Mouse (Mus musculus) liver, adult 2 months (tissue): ENCODE data around the gene Tpm3. TPM values are rescaled to one million over a fixed set of nuclear protein-coding genes. Genes with fewer than 3 reads are reported as not detected.
A peak's percentile ranks its signal among the peaks of the same experiment; 100 is the strongest.

Source experiments
- DNase-seq: peaks from one replicate; pipeline ENCODE4 v3.0.0-alpha.2; 2011; ENCODE audit warnings: low read depth, low spot score; ENCODE audit errors: extremely low read depth
- H3K27ac ChIP-seq: fragments of 200-500 bp; replicated peaks from 2 replicates; pipeline ENCODE4 v1.5.1; 2012; ENCODE audit warnings: low read depth, mild to moderate bottlenecking, control low read depth, inconsistent platforms, low read length; ENCODE audit not compliant: insufficient read depth
- H3K27me3 ChIP-seq: fragments of 200-500 bp; 2 replicates; pipeline ENCODE4 v1.6.1; 2012; ENCODE audit warnings: mild to moderate bottlenecking, moderate library complexity, low read length, inconsistent platforms; ENCODE audit not compliant: control insufficient read depth, insufficient read depth
- H3K36me3 ChIP-seq: fragments of 200-500 bp; 2 replicates; pipeline ENCODE4 v1.6.1; 2012; ENCODE audit warnings: low read length, inconsistent platforms; ENCODE audit not compliant: control insufficient read depth, insufficient read depth
- H3K4me1 ChIP-seq: fragments of 200-500 bp; 2 replicates; pipeline ENCODE4 v1.6.1; 2011; ENCODE audit warnings: low read length; ENCODE audit not compliant: control insufficient read depth, insufficient read depth
- H3K4me3 ChIP-seq: fragments of 200-500 bp; 2 replicates; pipeline ENCODE4 v1.5.1; 2011; ENCODE audit warnings: low read depth, mild to moderate bottlenecking, control low read depth, low read length, moderate library complexity; ENCODE audit not compliant: insufficient read depth
- H3K79me2 ChIP-seq: fragments of 200-500 bp; 2 replicates; pipeline ENCODE4 v1.6.1; 2012; ENCODE audit warnings: inconsistent platforms, mild to moderate bottlenecking, low read length, moderate library complexity; ENCODE audit not compliant: control insufficient read depth, insufficient read depth
- H3K9ac ChIP-seq: fragments of 200-500 bp; 2 replicates; pipeline ENCODE4 v1.6.1; 2012; ENCODE audit warnings: low read depth, mild to moderate bottlenecking, control low read depth, inconsistent platforms, low read length
- CTCF ChIP-seq: fragments of 200-500 bp; IDR thresholded peaks from 2 replicates; pipeline ENCODE4 v1.5.1; 2011; ENCODE audit warnings: low read depth, low read length, control low read depth
- POLR2A ChIP-seq: fragments of 200-500 bp; IDR thresholded peaks from 2 replicates; pipeline ENCODE4 v1.6.1; 2011; ENCODE audit warnings: low read length, control low read depth; ENCODE audit not compliant: insufficient read depth; ENCODE audit errors: extremely low read depth
- WGBS: fragments of 180-500 bp; shearing (Covaris S2); methylation state at CpG from one replicate; pipeline ENCODE4 v1.1.7; 2018; 5-methylcytosine and 5-hydroxymethylcytosine counted together
- polyA plus RNA-seq: library from polyadenylated mRNA; depleted of rRNA; stranded (reverse); fragments of >200 nt; gene quantifications from 2 replicates; pipeline ENCODE4 v1.2.3, GENCODE M21; 2012; rRNA removed
- total RNA-seq: library from RNA; depleted of rRNA; stranded (reverse); fragments of >200 nt; gene quantifications from 2 replicates; pipeline ENCODE4 v1.2.3, GENCODE M21; 2014; rRNA removed

Gene Tpm3
- total RNA-seq (53.4 and 56.2 TPM in 2 replicates), polyA plus RNA-seq (36.4 and 43.0 TPM in 2 replicates)

GRCm38 (mm10) chr3:90072294-90072693 is at the start of gene Tpm3:
Gene Tpm3, plus strand, starts transcription at chr3:90072649.
- Histone ChIP-seq H3K27ac (no peak within 1 kb of the TSS), H3K79me2 (no peaks in the 10 kb centered on the region), H3K9ac (no peak within 1 kb of the TSS), H3K4me3 (no peak within 1 kb of the TSS), H3K36me3 (no peaks in the 10 kb centered on the region), H3K4me1 (no peaks in the 10 kb centered on the region), H3K27me3 (no peaks in the 10 kb centered on the region)
- no peak for DNase-seq
- 64% methylated on average over 4 of the region's 4 CpGs for WGBS
- TF ChIP-seq POLR2A (no peak), CTCF (no peak)

GRCm38 (mm10) chr3:90034653-90035052 is 37.8 kb upstream of the Tpm3 start:
- Histone ChIP-seq H3K79me2 (no peaks in the 10 kb centered on the region; the same call in 1 of the 2 replicates), H3K27ac (no peak overlapping the region), H3K4me1 (no peaks in the 10 kb centered on the region), H3K4me3 (no peak overlapping the region), H3K9ac (no peak overlapping the region), H3K27me3 (no peaks in the 10 kb centered on the region), H3K36me3 (peaks cover 75% of the 10 kb centered on the region)
- no peak for DNase-seq
- 96% methylated on average over 2 of the region's 2 CpGs for WGBS
- TF ChIP-seq CTCF (no peak), POLR2A (no peak)

- DNase-seq = no peak
- Histone ChIP-seq H3K4me3 (no peak overlapping the region), H3K9ac (no peak overlapping the region), H3K27me3 (no peaks in the 10 kb centered on the region), H3K27ac (no peak overlapping the region), H3K79me2 (no peaks in the 10 kb centered on the region; the same call in 1 of the 2 replicates), H3K4me1 (no peaks in the 10 kb centered on the region), H3K36me3 (peaks cover 73% of the 10 kb centered on the region)
- WGBS = 87% methylated on average over 1 of the region's 1 CpGs
- no peak for TF ChIP-seq POLR2A
- no peak for TF ChIP-seq CTCF
Measured at GRCm38 (mm10) chr3:90036263-90036662, 36.2 kb upstream of the Tpm3 start.

- Histone ChIP-seq H3K4me3 (no peak overlapping the region), H3K27me3 (no peaks in the 10 kb centered on the region), H3K27ac (no peak overlapping the region), H3K36me3 (peaks cover 22% of the 10 kb centered on the region), H3K4me1 (peaks cover 10% of the 10 kb centered on the region; the same call in 1 of the 2 replicates), H3K9ac (no peak overlapping the region), H3K79me2 (peaks cover 11% of the 10 kb centered on the region; the same call in 1 of the 2 replicates)
- no peak for TF ChIP-seq POLR2A
- TF ChIP-seq CTCF = no peak
- DNase-seq = peak; percentile 65
- WGBS = 33% methylated on average over 3 of the region's 3 CpGs
Measured at GRCm38 (mm10) chr3:90049691-90050090, 22.8 kb upstream of the Tpm3 start.

- DNase-seq = peak; percentile 36
Measured at GRCm38 (mm10) chr3:90051441-90052350, 20.8 kb upstream of the Tpm3 start, which contains the start of gene 4933434E20Rik. Gene 4933434E20Rik, plus strand, starts transcription at chr3:90051636.

More at GRCm38 (mm10) chr3:90051441-90052350, 20.8 kb upstream of the Tpm3 start, which contains the start of gene 4933434E20Rik:
- no peak for TF ChIP-seq POLR2A
- TF ChIP-seq CTCF = no peak
- peak within 1 kb of the TSS; percentile 87 for H3K27ac ChIP-seq
- peaks cover 18% of the 10 kb centered on the region for H3K36me3 ChIP-seq
- H3K27me3 ChIP-seq = no peaks in the 10 kb centered on the region
- peak within 1 kb of the TSS; percentile 96 for H3K9ac ChIP-seq
- WGBS = under 1% methylated on average over 43 of the region's 43 CpGs
- peaks cover 12% of the 10 kb centered on the region; the same call in 1 of the 2 replicates for H3K4me1 ChIP-seq
- H3K79me2 ChIP-seq = peaks cover 15% of the 10 kb centered on the region
- peak within 1 kb of the TSS; percentile 99 for H3K4me3 ChIP-seq
